Mouse (Mus musculus) megakaryocyte, embryonic 14.5 days (primary cell): ENCODE results near the gene Cldn15.

Experiments
- FLI1 ChIP-seq: IDR thresholded peaks from 2 replicates; pipeline ENCODE4 v1.6.1; 2012; ENCODE audit warnings: low read length, inconsistent platforms, mixed read lengths
- GATA1 ChIP-seq: IDR thresholded peaks from 3 replicates; pipeline ENCODE4 v1.6.1; 2012; ENCODE audit warnings: mixed read lengths, low read length, inconsistent platforms, borderline replicate concordance

DNA sequence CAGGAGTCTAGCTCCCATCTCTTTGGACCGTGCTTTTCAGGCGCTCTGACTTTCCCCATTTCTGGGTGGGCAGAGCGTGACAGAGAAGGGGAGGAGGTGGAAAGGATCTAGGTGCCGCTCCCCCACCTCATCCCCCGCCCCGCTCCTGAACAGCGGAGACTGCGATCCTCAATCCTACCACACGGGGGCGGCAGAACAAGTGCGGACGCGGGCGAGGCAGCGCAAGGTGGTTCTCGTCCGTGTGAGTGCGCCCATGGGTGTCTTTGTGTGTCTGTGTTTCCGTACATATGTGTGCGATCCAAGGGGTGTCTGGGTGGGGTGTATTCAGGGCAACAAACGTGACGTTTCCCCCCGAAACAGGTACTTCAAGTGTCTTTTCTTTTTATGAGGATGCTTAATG, 58.7 kb downstream of the Cldn15 start:
- TF ChIP-seq GATA1 = no peak
- TF ChIP-seq FLI1 = no peak
